Mouse (Mus musculus): Measurements from ENCODE around the gene Olfr508. TPM values are rescaled to one million over a fixed set of nuclear protein-coding genes. Genes with fewer than 3 reads are reported as not detected.

The Olfr508 gene
- polyA plus RNA-seq (2017; shearing (Covaris generic)) = not detected

GRCm38 (mm10) chr7:108629694-108630093, at the start of gene Olfr508:
Olfr508 (plus strand) TSS chr7:108629994.

GRCm38 (mm10) chr7:108610487-108610886, 19.3 kb upstream of the Olfr508 start, which contains the start of gene Olfr506:
Olfr506 (plus strand) TSS chr7:108610787.

GRCm38 (mm10) chr7:108621514-108621913, 8.3 kb upstream of the Olfr508 start, which contains the start of gene Olfr507:
Olfr507 (plus strand) TSS chr7:108621814.

GRCm38 (mm10) chr7:108651806-108652205, 22.0 kb downstream of the Olfr508 start, which contains the start of gene Olfr509:
Olfr509 (minus strand) TSS chr7:108651906.

DNA sequence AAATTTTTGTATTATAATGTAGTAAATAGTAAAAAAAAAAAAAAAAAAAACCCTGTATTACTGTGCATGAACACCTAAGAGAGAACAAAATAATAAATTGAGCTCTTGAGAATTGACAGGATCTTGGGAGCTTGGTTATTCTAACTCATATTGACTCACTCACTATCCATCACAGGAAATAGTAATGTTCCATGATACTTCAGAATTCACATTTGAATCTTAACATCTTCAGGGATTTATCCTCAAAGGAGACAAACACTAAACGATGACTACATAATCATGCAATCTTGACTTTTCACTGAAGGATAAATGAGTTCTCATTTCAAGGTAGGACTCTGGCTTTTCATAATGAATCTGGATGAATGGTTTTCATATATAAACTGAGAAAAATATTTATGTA, 36.3 kb downstream of the Olfr508 start, which contains the start of gene Olfr510:
TSS of gene Olfr510 (plus strand) at position 301 of the 400 bp plus-strand sequence.

Other genes with a start within 250 kb of the Olfr508 start
- not detected for gene Olfr495, start 236.8 kb upstream of the Olfr508 start, polyA plus RNA-seq (2017; shearing (Covaris generic))
- not detected for gene Olfr497, start 209.6 kb upstream of the Olfr508 start, polyA plus RNA-seq (2017; shearing (Covaris generic))
- gene Olfr498, start 164.7 kb upstream of the Olfr508 start, polyA plus RNA-seq (2017; shearing (Covaris generic)) = not detected
- gene Olfr502, start 104.9 kb upstream of the Olfr508 start, polyA plus RNA-seq (2017; shearing (Covaris generic)) = not detected
- not detected for gene Olfr503, start 85.5 kb upstream of the Olfr508 start, polyA plus RNA-seq (2017; shearing (Covaris generic))
- not detected for gene Olfr504, start 64.2 kb upstream of the Olfr508 start, polyA plus RNA-seq (2017; shearing (Covaris generic))
- not detected for gene Olfr506, start 19.2 kb upstream of the Olfr508 start, polyA plus RNA-seq (2017; shearing (Covaris generic))
- not detected for gene Olfr507, start 8.2 kb upstream of the Olfr508 start, polyA plus RNA-seq (2017; shearing (Covaris generic))
- not detected for gene Olfr509, start 21.9 kb downstream of the Olfr508 start, polyA plus RNA-seq (2017; shearing (Covaris generic))
- gene Olfr510, start 36.4 kb downstream of the Olfr508 start, polyA plus RNA-seq (2017; shearing (Covaris generic)) = not detected
- gene Olfr512, start 83.3 kb downstream of the Olfr508 start, polyA plus RNA-seq (2017; shearing (Covaris generic)) = not detected
- gene Olfr513, start 121.0 kb downstream of the Olfr508 start, polyA plus RNA-seq (2017; shearing (Covaris generic)) = not detected
- not detected for gene Olfr514, start 196.0 kb downstream of the Olfr508 start, polyA plus RNA-seq (2017; shearing (Covaris generic))
- gene Olfr516, start 220.5 kb downstream of the Olfr508 start, polyA plus RNA-seq (2017; shearing (Covaris generic)) = not detected
- gene Olfr517, start 242.4 kb downstream of the Olfr508 start, polyA plus RNA-seq (2017; shearing (Covaris generic)) = not detected